Mouse (Mus musculus) cerebellum, adult 9-11 months (tissue): ENCODE results near the gene Arhgef1.

Experiments
- DNase-seq: peaks from one replicate; pipeline ENCODE4 v3.0.0; 2022

The Arhgef1 gene

DNA sequence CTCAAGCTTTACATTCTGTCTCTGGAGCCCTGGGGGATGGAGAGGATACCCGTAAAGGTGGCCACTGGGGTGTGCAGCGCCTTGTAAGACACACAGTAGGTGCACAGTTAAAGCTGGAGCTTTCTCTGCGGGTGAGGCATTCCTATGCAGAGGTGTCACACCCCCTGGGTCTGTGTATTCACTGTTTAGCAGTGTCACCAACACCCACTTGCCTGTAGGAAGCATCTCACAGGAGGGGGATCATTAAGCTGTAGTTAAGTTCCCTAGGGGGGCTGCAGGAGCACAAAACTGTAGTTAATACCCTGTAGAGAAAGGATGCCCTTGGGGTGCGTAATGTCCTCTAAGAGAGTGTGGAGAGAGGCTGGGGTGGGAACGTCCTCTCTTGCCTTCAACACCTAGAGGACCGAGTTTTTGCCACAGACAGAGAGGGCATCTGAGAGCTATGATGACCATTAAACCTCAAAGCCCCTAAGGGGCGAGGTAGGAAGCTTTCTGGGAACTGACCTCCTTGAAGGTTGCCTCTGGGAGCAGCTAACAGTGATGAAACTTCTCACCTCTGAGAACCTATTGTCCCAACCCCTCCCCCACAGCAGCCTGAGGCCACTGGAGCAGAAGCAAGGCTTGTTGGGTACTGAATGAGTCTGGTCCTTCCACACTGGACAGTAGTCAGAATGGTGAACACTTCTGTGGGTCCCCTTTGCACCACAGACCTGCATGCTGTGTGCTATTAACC lies 44.8 kb downstream of the Arhgef1 start:
- no peak for DNase-seq

- no peak for DNase-seq
Measured at GRCm38 (mm10) chr7:24948774-24949173, 46.1 kb downstream of the Arhgef1 start.

DNA sequence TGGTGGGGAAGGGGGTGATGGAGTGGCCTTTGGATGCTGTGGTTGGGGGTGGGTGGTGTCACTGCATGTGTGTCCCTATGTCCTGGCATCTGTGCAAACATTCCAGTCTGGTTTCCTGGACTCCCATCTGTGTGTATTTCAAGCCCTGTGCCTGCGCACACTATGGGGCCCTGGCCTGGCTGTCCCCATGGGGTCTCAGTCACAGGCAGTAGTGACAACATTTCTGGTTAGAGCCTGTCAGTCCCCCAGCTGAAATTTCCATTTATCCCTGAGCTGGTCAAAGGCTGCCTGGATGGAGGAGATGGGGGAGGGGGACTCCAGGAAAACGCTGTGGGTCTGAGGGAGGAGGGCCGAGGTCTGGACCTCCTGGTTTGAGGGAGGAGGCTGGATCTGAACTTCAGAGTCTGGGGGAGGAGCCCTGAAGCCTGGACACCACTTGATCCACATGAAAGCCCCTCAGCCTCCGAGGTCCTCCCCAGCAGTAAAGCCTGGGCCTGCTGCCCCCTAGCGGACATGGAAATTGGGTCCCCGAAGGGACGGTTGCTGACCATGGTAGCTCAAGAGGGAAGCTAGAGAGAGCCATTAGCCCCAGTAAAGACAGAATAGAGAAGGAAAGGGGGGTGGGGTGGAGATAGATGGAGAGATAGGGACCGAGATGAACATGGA lies 47.4 kb downstream of the Arhgef1 start:
- DNase-seq: peak; percentile 64

DNA sequence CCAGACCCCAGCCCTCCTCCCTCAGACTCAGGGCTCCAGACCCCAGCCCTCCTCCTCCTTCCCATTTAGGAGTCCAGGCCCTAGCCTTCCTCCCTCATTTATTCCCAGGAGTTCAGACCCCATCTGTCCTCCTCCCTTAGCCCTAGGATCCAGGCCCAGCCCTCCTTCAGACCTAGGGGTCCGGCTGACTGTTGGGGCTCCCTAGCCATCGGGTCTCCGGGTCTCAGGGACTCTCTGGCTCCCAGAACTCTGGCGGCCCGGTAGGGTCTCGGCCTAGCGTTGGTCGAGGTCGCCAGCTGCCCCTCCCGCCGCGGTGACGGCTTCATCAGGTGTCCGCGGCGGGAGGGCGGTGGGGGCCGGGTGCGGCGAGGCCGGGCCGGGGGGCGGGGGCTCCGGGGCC lies 51.3 kb downstream of the Arhgef1 start:
- no peak for DNase-seq

GRCm38 (mm10) chr7:24954450-24954849 lies 51.7 kb downstream of the Arhgef1 start:
- DNase-seq: no peak

- DNase-seq: no peak
Measured at GRCm38 (mm10) chr7:24955226-24955625, 52.5 kb downstream of the Arhgef1 start.

- no peak for DNase-seq
Measured at GRCm38 (mm10) chr7:24964288-24964687, 61.6 kb downstream of the Arhgef1 start.

- peak; percentile 87 for DNase-seq
Measured at GRCm38 (mm10) chr7:24964897-24965535, 62.3 kb downstream of the Arhgef1 start.

DNA sequence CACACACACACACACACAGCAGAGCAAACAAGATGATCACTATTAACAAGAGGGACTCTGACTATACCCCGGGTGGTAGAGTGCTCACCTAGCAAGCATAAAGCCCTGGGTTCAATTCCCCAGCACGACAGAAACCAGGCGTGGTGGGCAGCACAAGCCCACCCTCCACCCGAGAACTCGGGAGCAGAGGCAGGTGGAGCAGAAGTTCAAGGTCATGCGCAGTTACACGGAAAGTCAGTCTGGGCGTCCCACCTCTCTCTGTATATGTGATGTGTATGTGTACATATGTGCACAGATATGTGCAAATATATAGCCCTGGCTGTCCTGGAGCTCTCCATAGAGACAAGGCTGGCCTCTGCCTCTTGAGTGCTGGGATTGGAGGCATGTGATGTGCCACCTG lies 65.3 kb downstream of the Arhgef1 start:
- peak; percentile 59 for DNase-seq

GRCm38 (mm10) chr7:24968463-24968862 lies 65.8 kb downstream of the Arhgef1 start:
- DNase-seq: peak; percentile 69

DNA sequence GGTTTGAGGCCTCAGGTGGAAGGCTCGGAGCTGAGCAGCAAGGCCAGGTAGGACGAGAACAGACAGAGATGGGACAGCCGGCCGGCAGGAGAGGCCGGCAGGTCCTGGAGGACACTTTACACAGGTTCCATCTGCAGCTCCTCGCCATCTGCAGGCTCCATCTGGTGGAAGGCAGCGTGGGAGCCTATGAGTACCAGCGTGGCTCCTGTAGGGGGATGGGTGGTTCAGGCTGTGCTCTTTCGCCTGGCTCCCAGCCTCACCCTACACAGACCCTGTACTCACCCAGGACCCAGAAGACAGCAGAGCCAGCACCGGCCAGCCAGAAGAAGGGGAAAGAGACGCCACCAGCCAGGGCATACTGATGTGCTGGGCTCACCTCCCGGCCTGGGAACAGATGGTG lies 67.1 kb downstream of the Arhgef1 start:
- peak; percentile 92 for DNase-seq

GRCm38 (mm10) chr7:24970341-24970740 lies 67.6 kb downstream of the Arhgef1 start:
- DNase-seq: peak; percentile 59

GRCm38 (mm10) chr7:24971261-24971971 lies 68.7 kb downstream of the Arhgef1 start:
- DNase-seq: no peak

DNA sequence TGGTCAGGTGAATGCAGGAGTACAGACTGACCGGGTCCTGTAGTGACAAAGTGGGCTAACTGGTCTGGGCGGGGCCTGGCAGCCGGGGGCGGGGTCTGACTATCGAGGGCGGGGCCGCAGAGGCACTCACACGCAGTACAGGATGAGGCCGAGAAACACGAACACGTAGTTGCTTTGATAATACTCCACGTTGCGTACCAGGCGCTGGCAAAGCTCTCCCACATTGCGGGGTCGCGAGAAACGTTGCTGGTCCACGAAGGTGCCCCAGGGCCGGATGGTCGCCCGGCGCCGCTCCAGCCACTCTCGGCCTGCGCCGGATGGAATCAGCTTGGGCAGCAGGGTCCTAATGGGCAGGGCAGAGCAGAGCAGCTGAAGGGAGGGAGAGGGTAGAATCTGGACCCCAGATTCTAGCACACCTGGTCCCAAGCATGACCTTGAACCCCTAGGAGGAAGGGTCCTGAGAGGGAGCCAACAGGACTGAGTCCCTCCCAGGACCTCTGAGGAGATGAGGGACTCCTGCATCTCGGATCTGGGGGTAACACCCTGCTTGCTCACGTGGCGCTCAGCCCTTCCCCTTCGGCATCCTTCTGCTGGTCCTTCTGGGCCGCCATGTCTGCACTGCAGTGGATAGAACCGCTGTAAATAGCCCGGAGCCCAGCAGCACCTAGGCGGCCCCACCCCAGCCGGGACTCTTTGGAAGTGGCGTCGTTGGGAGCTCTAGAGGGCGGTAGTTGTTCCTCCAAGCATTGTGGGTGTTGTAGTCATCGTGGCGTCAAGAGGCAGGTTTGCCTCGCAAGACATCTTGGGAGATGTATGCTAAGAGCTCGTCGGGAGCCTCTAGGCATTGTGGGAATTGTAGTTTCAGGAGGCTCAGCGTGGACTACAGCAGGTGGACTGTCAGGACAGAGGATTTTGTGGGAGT lies 69.5 kb downstream of the Arhgef1 start, which contains the start of gene Rabac1:
Gene Rabac1 (minus strand): TSS at position 783 of the 922 bp plus-strand sequence.
- peak; percentile 97 for DNase-seq

DNA sequence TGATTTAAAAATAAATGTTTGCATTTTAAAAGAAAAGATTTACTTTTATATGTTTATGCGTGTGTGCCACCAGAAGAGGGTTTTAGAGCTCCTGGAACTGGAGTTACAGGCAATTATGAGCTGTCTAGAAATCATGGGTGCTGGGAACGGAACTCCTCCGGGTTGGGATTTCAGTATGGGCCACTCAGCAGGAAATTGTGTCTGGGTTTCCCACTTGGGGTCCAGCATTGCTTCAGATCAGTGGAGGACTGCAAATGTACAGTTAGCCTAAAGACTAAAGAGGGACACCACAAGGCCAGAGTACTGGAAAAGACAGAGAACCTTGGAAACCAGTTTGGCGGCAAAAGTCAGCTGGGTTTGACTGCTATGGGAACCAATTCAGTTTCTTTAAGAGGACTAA lies 70.5 kb downstream of the Arhgef1 start:
- DNase-seq: peak; percentile 66

DNA sequence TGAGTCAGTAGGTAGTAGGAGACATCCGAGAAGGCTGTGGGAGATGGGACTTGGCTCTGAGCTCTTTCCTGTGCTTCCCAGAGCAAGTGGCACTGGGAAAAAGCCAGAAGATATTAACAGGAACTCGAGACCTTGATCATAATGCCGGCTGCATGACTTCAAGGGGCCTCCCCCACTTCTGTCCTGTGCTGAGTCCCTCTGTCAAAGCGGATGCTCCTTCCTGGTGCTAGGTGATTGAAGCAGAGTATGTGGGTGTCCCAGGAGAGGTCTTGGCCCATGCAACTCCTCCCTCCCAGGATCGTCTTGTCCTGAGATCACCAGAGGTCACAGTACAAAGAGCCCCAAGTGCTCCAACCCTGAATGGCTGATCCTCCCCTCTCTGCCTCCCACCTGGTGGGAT lies 71.2 kb downstream of the Arhgef1 start:
- peak; percentile 70 for DNase-seq

GRCm38 (mm10) chr7:24974893-24975595 lies 72.3 kb downstream of the Arhgef1 start:
- peak; percentile 67 for DNase-seq
